Mouse (Mus musculus): Measurements from ENCODE around the gene Ky. TPM values are rescaled to one million over a fixed set of nuclear protein-coding genes. Genes with fewer than 3 reads are reported as not detected.

Gene Ky
- not detected for polyA plus RNA-seq (2014; fragmentation: Illumina TruSeq; extraction: RNeasy Lipid Tissue Mini Kit (QIAGEN cat#74804))

DNA sequence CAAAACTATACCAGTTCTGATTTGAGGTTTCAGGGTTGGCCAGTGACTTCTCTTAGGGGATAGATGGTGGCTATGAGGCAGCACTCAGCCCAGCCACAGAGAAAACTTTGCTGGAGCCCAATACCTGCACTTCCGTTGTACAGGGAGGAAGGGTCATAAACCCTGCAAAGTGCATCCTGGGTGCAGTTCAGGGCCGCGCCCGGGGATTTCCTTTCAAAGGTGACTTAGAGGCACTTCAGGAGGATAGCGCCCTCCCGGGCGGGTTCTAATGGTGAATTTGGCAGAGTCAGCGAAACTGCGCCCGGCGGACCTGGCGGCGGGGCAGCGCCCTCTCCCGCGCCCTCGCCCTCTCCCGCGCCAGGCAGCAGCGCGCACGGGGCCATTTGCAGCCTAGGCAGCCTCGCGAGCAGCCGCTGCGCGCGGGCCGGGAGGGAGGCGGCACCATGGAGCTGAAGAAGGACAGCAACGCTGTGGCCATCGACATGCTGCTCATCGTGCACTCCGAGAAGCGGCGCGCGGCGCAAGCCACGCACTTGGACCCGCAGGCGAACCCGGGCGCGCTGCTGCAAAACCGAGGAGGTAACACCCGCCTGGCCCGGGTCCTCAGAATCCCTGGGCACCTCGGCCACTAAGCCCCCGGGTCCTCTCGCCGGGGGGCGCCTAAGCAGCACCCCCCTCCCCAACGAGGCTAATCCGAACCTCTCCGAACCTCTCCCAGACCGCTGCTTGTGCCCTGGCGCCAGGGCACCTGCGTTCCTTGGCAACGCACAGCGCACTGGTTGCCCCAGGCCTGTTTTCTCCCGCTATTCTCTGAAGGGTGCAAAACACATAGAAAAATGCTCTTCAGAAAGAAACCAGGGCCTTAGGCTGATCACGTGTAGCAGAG lies at the start of gene Ky:
TSS of gene Ky (plus strand) at position 51 of the 886 bp plus-strand sequence.

Other genes starting within 250 kb of the Ky start
- 1.2 TPM for gene Ephb1, start 151.1 kb upstream of the Ky start, polyA plus RNA-seq (2014; fragmentation: Illumina TruSeq; extraction: RNeasy Lipid Tissue Mini Kit (QIAGEN cat#74804))
- 4.1 TPM for gene Anapc13, start 120.5 kb downstream of the Ky start, polyA plus RNA-seq (2014; fragmentation: Illumina TruSeq; extraction: RNeasy Lipid Tissue Mini Kit (QIAGEN cat#74804))
- gene Cep63, start 120.8 kb downstream of the Ky start, polyA plus RNA-seq (2014; fragmentation: Illumina TruSeq; extraction: RNeasy Lipid Tissue Mini Kit (QIAGEN cat#74804)) = 40.9 TPM
- 21.3 TPM for gene Amotl2, start 210.9 kb downstream of the Ky start, polyA plus RNA-seq (2014; fragmentation: Illumina TruSeq; extraction: RNeasy Lipid Tissue Mini Kit (QIAGEN cat#74804))